Mouse (Mus musculus) ZHBTc4 (cell line): Measurements from ENCODE around the gene Dst.
"Not testable (repeated sequence)": the region's sequence is repeated elsewhere in the genome, so short reads cannot be mapped to it uniquely, and the experiment has no call there.

ENCODE experiments used
- DNase-seq: peaks from one replicate; pipeline ENCODE4 v3.0.0-alpha.2; 2011; ENCODE audit warnings: low read depth, low spot score

The Dst gene

DNA sequence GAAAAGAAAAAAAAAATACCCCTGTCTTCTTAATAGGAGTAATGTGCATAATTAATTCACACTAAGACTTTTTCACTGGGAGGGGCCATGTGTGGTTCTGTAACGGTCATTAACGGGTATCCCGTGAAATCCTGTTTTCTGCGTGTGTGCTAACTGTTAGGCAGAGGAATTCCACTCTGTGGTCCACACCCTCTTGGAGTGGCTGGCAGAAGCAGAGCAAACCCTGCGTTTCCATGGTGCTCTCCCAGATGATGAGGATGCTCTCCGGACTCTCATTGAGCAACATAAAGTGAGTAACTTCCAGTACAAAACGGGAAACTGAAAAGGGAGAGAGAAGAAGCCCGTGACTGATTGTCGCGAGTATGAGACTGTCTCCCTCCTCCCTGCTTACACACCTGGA lies 379.7 kb downstream of the Dst start:
- DNase-seq = no peak

DNA sequence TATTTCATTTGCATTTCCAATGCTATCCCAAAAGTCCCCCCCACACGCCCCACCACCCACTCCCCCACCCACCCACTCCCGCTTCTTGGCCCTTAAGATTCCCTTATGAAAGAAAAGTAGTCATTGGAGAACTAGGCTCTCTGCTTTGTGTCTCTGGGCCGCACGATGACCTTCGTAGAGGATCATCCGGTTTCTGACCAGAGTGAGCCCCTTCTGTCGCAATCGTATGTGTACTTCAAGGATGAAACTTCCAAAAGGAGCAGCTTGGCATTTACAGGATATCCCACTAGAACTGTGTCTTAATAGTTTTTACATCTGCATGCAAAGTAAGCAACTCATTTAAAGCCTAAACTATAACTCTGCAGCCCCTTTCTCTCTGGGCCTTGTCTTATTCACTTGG lies 380.2 kb downstream of the Dst start:
- no peak for DNase-seq

DNA sequence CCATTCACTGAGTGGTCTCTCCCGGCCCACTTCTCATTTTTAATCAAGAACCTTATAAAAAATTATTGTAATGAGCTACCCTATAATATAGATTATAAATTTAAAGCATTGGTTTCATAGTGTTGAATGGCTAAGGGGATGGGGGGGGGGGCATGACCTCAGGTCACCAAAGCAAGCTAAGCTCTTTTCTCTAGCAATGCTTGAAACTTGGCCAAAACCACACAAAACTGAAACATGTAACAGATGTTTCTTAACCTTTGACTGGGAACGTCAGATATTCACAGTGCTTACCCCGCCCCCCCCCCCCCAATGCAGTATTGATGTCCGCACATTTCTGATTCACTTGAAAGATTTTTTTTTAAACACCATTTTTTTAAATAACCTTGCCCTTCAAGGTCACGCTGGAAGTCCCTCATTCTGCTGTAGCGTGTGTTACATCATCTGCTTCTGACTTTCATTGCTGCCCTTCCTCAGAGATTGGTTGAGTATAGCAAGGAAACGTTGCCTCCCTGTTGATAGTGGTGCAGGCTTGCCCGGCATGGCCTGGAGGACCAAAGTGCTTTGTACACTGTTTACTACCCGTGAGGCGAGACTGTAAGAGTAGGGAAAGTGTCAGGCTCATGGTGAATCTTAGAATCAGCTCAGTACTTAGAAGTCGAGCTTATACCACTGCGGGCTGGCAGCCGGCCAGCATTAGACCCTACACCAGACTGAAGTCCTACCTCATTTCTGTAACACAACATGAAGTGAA lies 380.9 kb downstream of the Dst start:
- no peak for DNase-seq

DNA sequence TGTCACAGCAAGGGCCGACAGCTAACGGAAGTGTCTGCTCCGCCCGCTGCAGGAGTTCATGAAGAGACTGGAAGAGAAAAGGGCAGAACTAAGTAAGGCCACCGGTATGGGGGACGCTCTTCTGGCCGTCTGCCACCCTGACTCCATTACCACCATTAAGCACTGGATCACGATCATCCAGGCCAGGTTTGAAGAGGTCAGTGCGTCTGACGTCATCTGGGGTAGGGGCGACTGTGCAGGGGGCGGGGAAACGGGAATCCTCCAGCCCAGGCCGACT lies 381.4 kb downstream of the Dst start:
- DNase-seq = no peak

GRCm38 (mm10) chr1:34290321-34290720 lies 382.3 kb downstream of the Dst start:
- DNase-seq = no peak

DNA sequence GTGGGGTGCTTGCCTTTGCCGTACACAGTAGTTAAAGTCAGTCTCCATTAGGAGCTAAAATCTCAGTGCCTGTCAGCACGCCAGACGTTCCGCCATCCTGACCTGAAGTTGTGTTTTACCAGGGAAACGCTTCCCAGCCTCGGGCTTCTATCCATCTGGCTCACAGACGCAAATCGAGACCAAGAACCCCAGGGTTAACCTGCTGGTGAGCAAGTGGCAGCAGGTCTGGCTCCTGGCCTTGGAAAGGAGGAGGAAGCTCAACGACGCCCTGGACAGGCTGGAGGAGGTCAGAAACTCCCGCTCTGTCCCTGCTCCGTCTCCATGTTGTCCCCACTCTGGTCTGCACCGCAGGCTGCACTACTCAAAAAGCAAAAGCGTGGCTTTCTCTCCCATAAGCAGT lies 385.2 kb downstream of the Dst start:
- DNase-seq = peak; percentile 42

GRCm38 (mm10) chr1:34297636-34298035 lies 389.6 kb downstream of the Dst start:
- no peak for DNase-seq

- no peak for DNase-seq
These were observed 390.7 kb downstream of the Dst start for GRCm38 (mm10) chr1:34298631-34299184.

DNA sequence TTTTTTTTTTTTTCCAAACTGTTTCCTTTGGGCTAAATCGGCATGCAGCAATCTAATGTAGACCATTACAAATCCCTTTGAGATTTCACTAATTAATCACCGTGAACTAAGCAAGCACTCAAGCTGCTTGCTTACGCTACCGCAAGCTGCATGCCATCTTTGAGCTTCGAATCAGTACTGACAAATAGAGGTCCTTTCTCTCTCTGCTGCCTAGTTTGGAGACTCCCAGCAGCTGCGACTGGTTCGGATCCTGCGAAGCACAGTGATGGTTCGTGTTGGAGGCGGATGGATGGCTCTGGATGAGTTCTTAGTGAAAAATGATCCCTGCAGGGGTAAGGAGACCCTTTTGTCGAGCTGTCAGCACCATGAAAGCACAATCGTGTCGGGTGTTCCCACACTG lies 391.5 kb downstream of the Dst start:
- no peak for DNase-seq

GRCm38 (mm10) chr1:34300309-34300980 lies 392.4 kb downstream of the Dst start:
- no peak for DNase-seq

DNA sequence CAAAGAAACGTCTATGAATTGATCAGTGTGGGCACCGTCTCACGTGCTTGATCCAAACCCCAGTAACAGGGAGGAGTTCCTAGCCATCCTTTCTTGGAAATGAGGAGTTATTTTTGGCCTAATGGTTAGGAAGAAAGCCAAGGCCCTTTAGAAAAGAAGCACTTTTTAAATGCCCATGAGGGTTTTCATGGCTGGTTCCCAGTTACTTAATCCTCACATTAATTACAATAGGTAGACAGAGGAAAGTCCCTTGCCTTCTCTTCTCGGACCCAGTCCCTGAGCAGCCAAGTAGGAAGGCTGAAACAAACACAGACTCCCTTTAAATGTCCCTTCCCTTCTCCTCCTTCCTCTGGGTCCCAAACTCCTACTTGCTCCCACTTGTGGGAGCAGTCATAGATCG lies 396.2 kb downstream of the Dst start:
- DNase-seq = no peak

GRCm38 (mm10) chr1:34306741-34307140 lies 398.7 kb downstream of the Dst start:
- DNase-seq = no peak

DNA sequence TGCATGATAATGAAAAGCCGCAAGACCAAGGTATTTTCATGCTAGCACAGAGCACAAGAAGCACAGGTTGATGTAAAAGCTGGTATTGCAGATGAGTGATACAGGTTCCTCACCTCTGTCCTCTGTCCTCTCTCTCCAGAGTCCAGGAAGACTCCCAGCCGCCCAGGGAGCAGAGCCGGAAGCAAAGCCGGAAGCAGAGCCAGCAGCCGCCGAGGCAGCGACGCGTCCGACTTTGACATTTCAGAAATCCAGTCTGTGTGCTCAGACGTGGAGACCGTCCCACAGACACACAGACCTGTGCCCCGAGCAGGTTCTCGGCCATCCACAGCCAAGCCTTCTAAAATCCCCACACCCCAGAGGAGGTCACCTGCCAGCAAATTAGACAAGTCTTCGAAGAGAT lies 399.2 kb downstream of the Dst start:
- no peak for DNase-seq

GRCm38 (mm10) chr1:34308841-34309240 lies 400.8 kb downstream of the Dst start:
- not testable (repeated sequence) for DNase-seq

DNA sequence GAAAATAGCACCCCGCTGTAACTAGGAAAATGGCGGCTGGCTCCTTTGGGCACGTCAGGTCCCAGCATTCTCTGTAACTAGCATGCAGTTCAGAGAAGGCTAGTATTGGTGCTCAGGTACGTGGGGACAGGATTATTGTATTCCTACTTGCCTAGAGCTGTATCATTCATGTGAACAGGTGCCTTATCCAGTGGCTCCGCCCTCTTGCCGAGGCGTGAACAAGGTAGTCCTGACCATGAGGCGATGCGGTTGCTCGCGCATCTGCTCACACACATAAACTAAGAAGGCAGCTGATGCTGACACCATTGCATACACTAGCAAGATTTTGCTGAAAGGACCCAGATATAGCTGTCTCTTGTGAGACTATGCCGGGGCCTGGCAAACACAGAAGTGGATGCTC lies 401.4 kb downstream of the Dst start:
- DNase-seq = no peak

DNA sequence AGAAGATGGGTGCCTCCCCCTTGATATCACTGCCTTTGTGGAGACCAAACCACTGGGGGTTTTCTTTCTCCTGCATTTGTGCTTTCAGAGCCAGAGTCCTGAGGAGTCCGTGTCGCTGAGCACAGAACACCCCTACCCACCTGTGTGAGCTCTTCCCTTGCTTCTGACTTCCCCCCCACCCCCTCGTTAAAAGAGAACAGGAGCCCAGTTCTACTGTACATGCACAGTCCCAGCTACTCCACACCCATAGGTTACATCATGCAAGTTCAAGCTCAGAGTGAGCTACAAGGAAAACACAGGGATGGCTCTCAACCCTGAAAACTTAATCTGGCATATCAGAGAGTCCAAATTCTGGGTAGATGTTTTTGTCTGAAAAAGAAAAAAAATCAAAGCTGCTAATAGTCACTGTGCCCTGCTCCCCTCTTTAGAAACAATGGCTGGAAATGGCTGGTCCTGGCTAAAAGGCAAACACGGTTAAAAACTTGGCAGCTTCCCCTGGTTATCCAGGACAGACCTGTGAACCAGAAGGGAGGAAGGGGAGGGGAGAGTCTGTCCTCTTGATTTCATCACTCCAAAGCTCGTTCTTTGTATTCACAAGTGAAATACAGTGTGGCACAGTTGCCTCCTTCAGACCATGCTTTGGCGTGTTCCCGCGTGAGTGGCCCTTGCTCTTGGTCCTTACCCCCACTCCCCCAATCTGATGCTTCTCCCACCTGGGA lies 402.7 kb downstream of the Dst start:
- DNase-seq = no peak

DNA sequence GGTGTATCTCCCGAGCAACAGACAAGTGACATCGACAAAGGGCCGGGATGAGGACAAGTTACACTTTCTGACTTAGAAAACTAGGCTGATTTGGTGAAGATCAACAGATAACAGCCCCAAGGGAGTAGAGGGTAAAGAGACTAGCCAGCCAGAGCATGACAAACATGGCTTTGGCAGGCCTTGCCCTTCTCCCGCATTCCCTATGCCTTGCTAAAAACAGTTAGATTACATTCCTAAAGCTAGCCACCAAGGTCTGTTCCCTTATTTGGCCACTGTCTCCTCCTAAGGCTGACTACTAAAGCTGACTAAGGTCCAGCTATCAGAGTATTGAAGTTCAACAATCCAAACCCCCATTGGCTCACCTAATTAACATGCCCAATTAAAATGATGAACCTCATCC lies 404.8 kb downstream of the Dst start:
- DNase-seq = no peak

- no peak for DNase-seq
These were observed 407.4 kb downstream of the Dst start for GRCm38 (mm10) chr1:34315381-34315780.

DNA sequence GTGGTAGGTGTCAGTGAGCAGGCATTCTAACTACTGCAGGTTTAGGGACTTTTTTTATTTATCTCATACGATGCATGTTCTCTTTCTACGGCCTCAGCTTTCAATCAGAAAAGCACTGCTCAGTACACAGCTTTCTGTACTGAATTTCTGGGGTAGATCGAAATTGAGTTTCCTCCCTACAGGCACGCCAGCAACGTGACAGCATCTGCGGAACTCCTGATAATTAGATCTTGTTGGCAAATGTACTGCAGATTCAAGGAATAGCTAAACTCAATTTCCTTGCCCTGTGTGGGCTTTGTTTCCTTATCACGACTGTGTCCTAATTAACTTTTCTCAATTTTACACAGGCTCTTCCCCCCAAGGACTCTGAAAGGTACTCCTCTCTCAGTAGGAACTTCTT lies 416.2 kb downstream of the Dst start:
- DNase-seq = no peak

GRCm38 (mm10) chr1:34328606-34329005 lies 420.6 kb downstream of the Dst start:
- no peak for DNase-seq

- DNase-seq = no peak
These were observed 423.7 kb downstream of the Dst start for GRCm38 (mm10) chr1:34331767-34332166.
